Mouse (Mus musculus) adrenal gland, postnatal 4 days (tissue): ENCODE data around the gene Cop1. TPM values are rescaled to one million over a fixed set of nuclear protein-coding genes. Genes with fewer than 3 reads are reported as not detected.

Experiments used
- microRNA-seq: library from miRNA; unstranded; fragments of <30 nt; microRNA quantifications from one replicate; pipeline ENCODE4 v1.2.0, GENCODE M21; 2021
- total RNA-seq, 2 experiments: library from RNA; stranded (reverse); gene quantifications; 2 replicates each; pipeline ENCODE4 v1.2.3; 2021

Cop1 gene
- total RNA-seq, 2 experiments from 2014 or later: 136 to 153 TPM

Small RNA genes within 50 kb of the gene (microRNA-seq; reads per million reads assigned to microRNA genes)
- gene Mir1843b: 137 reads per million, percentile 50 among the genes with 10 or more reads in this experiment
